Mouse (Mus musculus) heart, embryonic 16.5 days (tissue): ENCODE measurements around the gene Olfr1040. TPM values are rescaled to one million over a fixed set of nuclear protein-coding genes. Genes with fewer than 3 reads are reported as not detected.

Source experiments
- polyA plus RNA-seq: library from polyadenylated mRNA; unstranded; fragments of >200 nt; fragmentation: Nextera tagmentation; extraction: Ambion mirVana; gene quantifications from 2 replicates; pipeline ENCODE4 v1.2.1, GENCODE M21; 2015

The Olfr1040 gene
- polyA plus RNA-seq, 1 experiment from 2014 or later, result not detected

Other genes with a start within 250 kb of the Olfr1040 start
- not detected in 2 replicates for gene Olfr1024, start 241.7 kb downstream of the Olfr1040 start, polyA plus RNA-seq
- not detected in 2 replicates for gene Olfr1025-ps1, start 231.5 kb downstream of the Olfr1040 start, polyA plus RNA-seq
- gene Olfr1026, start 225.2 kb downstream of the Olfr1040 start, polyA plus RNA-seq, result not detected in 2 replicates
- gene Olfr1028, start 196.3 kb downstream of the Olfr1040 start, polyA plus RNA-seq, result not detected in 2 replicates
- gene Olfr1029, start 172.8 kb downstream of the Olfr1040 start, polyA plus RNA-seq, result not detected in 2 replicates
- not detected in 2 replicates for gene Olfr1030, start 167.5 kb downstream of the Olfr1040 start, polyA plus RNA-seq
- not detected in 2 replicates for gene Olfr1031, start 156.4 kb downstream of the Olfr1040 start, polyA plus RNA-seq
- gene Olfr1032, start 141.2 kb downstream of the Olfr1040 start, polyA plus RNA-seq, result not detected in 2 replicates
- gene Olfr1033, start 126.1 kb downstream of the Olfr1040 start, polyA plus RNA-seq, result 6.3 and 6.4 TPM in 2 replicates
- 0.07 TPM in 1 of 2 replicates, not detected in the other for gene Olfr1034, start 100.9 kb downstream of the Olfr1040 start, polyA plus RNA-seq
- not detected in 2 replicates for gene Olfr1036, start 72.7 kb downstream of the Olfr1040 start, polyA plus RNA-seq
- gene Olfr1037, start 59.3 kb downstream of the Olfr1040 start, polyA plus RNA-seq, result not detected in 2 replicates
- not detected in 2 replicates for gene Olfr1039, start 10.8 kb downstream of the Olfr1040 start, polyA plus RNA-seq
- not detected in 2 replicates for gene Olfr1042, start 15.1 kb upstream of the Olfr1040 start, polyA plus RNA-seq
- gene Olfr1043, start 20.8 kb upstream of the Olfr1040 start, polyA plus RNA-seq, result not detected in 2 replicates
- gene Olfr1044, start 31.1 kb upstream of the Olfr1040 start, polyA plus RNA-seq, result not detected in 2 replicates
- not detected in 2 replicates for gene Olfr52, start 39.0 kb upstream of the Olfr1040 start, polyA plus RNA-seq
- not detected in 2 replicates for gene Olfr1045, start 56.3 kb upstream of the Olfr1040 start, polyA plus RNA-seq
- gene Olfr1046, start 72.6 kb upstream of the Olfr1040 start, polyA plus RNA-seq, result not detected in 2 replicates
- not detected in 2 replicates for gene Olfr1047, start 84.7 kb upstream of the Olfr1040 start, polyA plus RNA-seq
- gene Olfr1048, start 93.6 kb upstream of the Olfr1040 start, polyA plus RNA-seq, result not detected in 2 replicates
- gene Olfr1049, start 111.6 kb upstream of the Olfr1040 start, polyA plus RNA-seq, result not detected in 2 replicates
- not detected in 2 replicates for gene Olfr1051, start 132.4 kb upstream of the Olfr1040 start, polyA plus RNA-seq
- not detected in 2 replicates for gene Olfr1052, start 145.7 kb upstream of the Olfr1040 start, polyA plus RNA-seq
- not detected in 2 replicates for gene Olfr1053, start 168.6 kb upstream of the Olfr1040 start, polyA plus RNA-seq
- not detected in 2 replicates for gene Olfr1054, start 188.7 kb upstream of the Olfr1040 start, polyA plus RNA-seq
- gene Olfr1055, start 203.6 kb upstream of the Olfr1040 start, polyA plus RNA-seq, result not detected in 2 replicates
- not detected in 2 replicates for gene Olfr1056, start 215.7 kb upstream of the Olfr1040 start, polyA plus RNA-seq
- gene Olfr1057, start 231.7 kb upstream of the Olfr1040 start, polyA plus RNA-seq, result not detected in 2 replicates
- gene Olfr1058, start 241.8 kb upstream of the Olfr1040 start, polyA plus RNA-seq, result not detected in 2 replicates